ENCODE assay signal across 11 mouse cellular contexts in genomic region chr12:3316083-3316482, GRCm38 (mm10). TPM values are rescaled to one million over a fixed set of nuclear protein-coding genes. Genes with fewer than 3 reads are reported as not detected.
DNase-seq lines count a peak whose midpoint lies in the region; ATAC-seq and TF ChIP-seq lines count a peak whose summit lies in the region.
"Had no signal": no experiment of that assay in that cellular context is flagged by ENCODE, and none has a peak within 500 bp of the region (broad histone marks: within the 10 kb centered on the region; RNA-seq: fewer than 3 reads in every experiment).

No protein-coding gene starts in this region.

- intact Hi-C loops in heart, postnatal 25 days (cut with DNase I): loop anchor here (5.0 kb wide), 1 partner anchor 41 kb away; no protein-coding TSS in a partner anchor

- H3K9ac ChIP-seq in lung, embryonic 14.5 days: no peak overlapping the region
- no peak overlapping the region for H3K9ac ChIP-seq in stomach, embryonic 16.5 days (ENCODE audit: low read length)
- H3K9ac ChIP-seq: liver, embryonic 14.5 days had no signal

- no peak for ATAC-seq in lung, embryonic 14.5 days (ENCODE audit: insufficient read depth)
- ATAC-seq in stomach, embryonic 16.5 days (ENCODE audit: insufficient read depth, low FRiP score): peak; percentile 33; the same call in 1 of the 2 replicates
- ATAC-seq: hindbrain, embryonic 16.5 days had no signal

- H3K4me3 ChIP-seq in lung, embryonic 14.5 days (ENCODE audit: low read depth, low read length): no peak overlapping the region
- no peak overlapping the region for H3K4me3 ChIP-seq in stomach, embryonic 16.5 days (replicated peaks; ENCODE audit: low read length)

- DNase-seq in heart, adult 8-10 months (ENCODE audit: low spot score): peak; percentile 18
- DNase-seq in heart, postnatal 25 days (ENCODE audit: low spot score): no peak
- DNase-seq in lung, embryonic 14.5 days: peak; percentile 2
- no peak for DNase-seq in lung, postnatal 25 days (ENCODE audit: low spot score)
- DNase-seq in gastrocnemius, postnatal 10 days: peak; percentile 24
- no peak for DNase-seq in Muller cell, postnatal 12 days (ENCODE audit: inconsistent ontology term)
- no peak for DNase-seq in cerebellum, adult 9-10 months
- DNase-seq: midbrain, embryonic 14.5 days had no signal

- no peak for TF ChIP-seq CTCF in lung, embryonic 14.5 days (IDR thresholded peaks at IDR 0.05; ENCODE audit: low read depth)

- no peak overlapping the region for H3K27ac ChIP-seq in lung, embryonic 14.5 days (ENCODE audit: low read depth)
- 0 out of 2 replicates have a peak overlapping the region, but pooled peaks have one; percentile 18 for H3K27ac ChIP-seq in stomach, embryonic 16.5 days (ENCODE audit: low read length)
- H3K27ac ChIP-seq: liver, embryonic 14.5 days had no signal

- no peaks in the 10 kb centered on the region for H3K27me3 ChIP-seq in lung, embryonic 14.5 days (ENCODE audit: insufficient read depth, low read length)
- H3K27me3 ChIP-seq in stomach, embryonic 16.5 days (ENCODE audit: control insufficient read depth, insufficient read depth, low read length): no peaks in the 10 kb centered on the region

- H3K9me3 ChIP-seq in lung, embryonic 14.5 days (ENCODE audit: low read depth, low read length): no peaks in the 10 kb centered on the region
- no peaks in the 10 kb centered on the region for H3K9me3 ChIP-seq in stomach, embryonic 16.5 days (replicated peaks; ENCODE audit: control insufficient read depth, low read length)

- no peak overlapping the region for H3K4me2 ChIP-seq in lung, embryonic 14.5 days
- no peak overlapping the region for H3K4me2 ChIP-seq in stomach, embryonic 16.5 days (ENCODE audit: low read depth, low read length)

- WGBS in lung, embryonic 14.5 days: 19% methylated on average over 2 of the region's 2 CpGs
- WGBS in stomach, embryonic 16.5 days: 11% methylated on average over 2 of the region's 2 CpGs

- no peaks in the 10 kb centered on the region for H3K4me1 ChIP-seq in lung, embryonic 14.5 days (ENCODE audit: insufficient read depth)
- peaks cover 3% of the 10 kb centered on the region; the same call in 1 of the 2 replicates for H3K4me1 ChIP-seq in stomach, embryonic 16.5 days (ENCODE audit: control insufficient read depth, insufficient read depth, low read length)

- H3K36me3 ChIP-seq in lung, embryonic 14.5 days (ENCODE audit: insufficient read depth): no peaks in the 10 kb centered on the region
- H3K36me3 ChIP-seq in stomach, embryonic 16.5 days (ENCODE audit: control insufficient read depth, insufficient read depth, low read length): no peaks in the 10 kb centered on the region

RNA-seq across cellular contexts. Expression of gene Rab10, which starts 6.3 kb away (rescaled TPM):
- total RNA-seq in heart, adult 8-10 months (2022): 100 to 1,000 TPM; 114 to 129 (median 122) TPM
- 100 to 1,000 TPM; 120 to 135 TPM for total RNA-seq in heart, postnatal 25 days (2021)
- 89.7 and 89.8 TPM in 2 replicates for polyA plus RNA-seq in lung, embryonic 14.5 days (2014; fragmentation: Nextera tagmentation; extraction: Ambion mirVana)
- 100 to 1,000 TPM; 208 to 238 TPM for total RNA-seq in gastrocnemius, postnatal 10 days (2021)
- 76.5 and 76.8 TPM in 2 replicates for polyA plus RNA-seq in stomach, embryonic 16.5 days (2015; fragmentation: Nextera tagmentation; extraction: Ambion mirVana)

RNA-seq across cellular contexts. Expression of gene Kif3c, which starts 48.8 kb away (rescaled TPM):
- 1 to 10 TPM; 5.9 to 6.9 (median 6.3) TPM for total RNA-seq in heart, adult 8-10 months (2022)
- total RNA-seq in heart, postnatal 25 days (2021): 1 to 10 TPM; 3.8 to 4.4 TPM
- 12.4 and 14.1 TPM in 2 replicates for polyA plus RNA-seq in lung, embryonic 14.5 days (2014; fragmentation: Nextera tagmentation; extraction: Ambion mirVana)
- total RNA-seq in gastrocnemius, postnatal 10 days (2021): 10 to 100 TPM in 1 of 2 experiments, 1 to 10 TPM in 1; 9.9 to 10.7 TPM
- polyA plus RNA-seq in stomach, embryonic 16.5 days (2015; fragmentation: Nextera tagmentation; extraction: Ambion mirVana): 8.1 and 8.6 TPM in 2 replicates

Comparison
In these comparisons a context has a peak if more than half of its experiments do, and no peak if none do; other contexts are left out.
1. DNase-seq: peak in heart, adult 8-10 months (single experiment), lung, embryonic 14.5 days (single experiment) and gastrocnemius, postnatal 10 days (single experiment); none in heart, postnatal 25 days (single experiment), lung, postnatal 25 days (single experiment), Muller cell, postnatal 12 days (single experiment) and cerebellum, adult 9-10 months (single experiment).